Comparison of ENCODE assay signal across 9 mouse cellular contexts in the genomic region with DNA sequence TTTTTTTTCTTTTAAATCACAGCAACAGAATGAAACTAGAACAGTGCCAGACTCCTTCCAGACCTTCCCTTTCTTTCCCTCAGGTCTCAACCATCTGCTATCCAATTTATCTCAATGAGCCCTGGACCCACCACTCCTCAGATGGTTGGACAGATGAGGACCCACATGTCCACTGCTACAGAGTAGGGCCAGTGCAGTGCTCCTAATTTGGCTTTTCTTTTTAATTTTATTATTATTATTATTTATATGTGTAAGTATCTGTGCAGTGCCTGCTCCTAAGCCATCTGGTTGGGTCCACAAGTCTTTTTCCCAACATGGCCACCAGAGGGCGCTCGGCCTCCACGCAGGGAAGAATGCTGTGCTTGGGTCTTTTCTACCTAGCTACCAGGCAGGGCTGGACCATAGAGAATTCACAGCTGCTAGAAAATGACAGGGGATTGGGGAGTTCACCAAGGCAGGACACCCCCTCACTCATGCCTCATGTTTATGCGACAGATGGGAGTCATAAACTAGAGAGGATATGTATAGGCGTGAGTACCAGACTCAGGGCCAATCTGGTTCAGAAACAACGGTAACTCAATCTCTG. TPM values are rescaled to one million over a fixed set of nuclear protein-coding genes. Genes with fewer than 3 reads are reported as not detected.
A peak's percentile ranks its signal among the peaks of the same experiment; 100 is the strongest.
DNase-seq lines count a peak whose midpoint lies in the region; ATAC-seq lines count a peak whose summit lies in the region.
"Had no signal": no experiment of that assay in that cellular context is flagged by ENCODE, and none has a peak within 500 bp of the region (broad histone marks: within the 10 kb centered on the region; RNA-seq: fewer than 3 reads in every experiment).

No protein-coding gene starts in this region.

- peak; percentile 86 for ATAC-seq in hindbrain, embryonic 15.5 days (ENCODE audit: low FRiP score, low read depth)
- ATAC-seq in megakaryocyte progenitor cell, adult 5-6 weeks (replicated peaks; ENCODE audit: poor library complexity): peak; percentile 80

- no peaks in the 10 kb centered on the region for H3K9me3 ChIP-seq in hindbrain, embryonic 15.5 days
- H3K9me3 ChIP-seq: megakaryocyte, embryonic 14.5 days had no signal

- no peaks in the 10 kb centered on the region for H3K4me1 ChIP-seq in hindbrain, embryonic 15.5 days (replicated peaks)
- H3K4me1 ChIP-seq: megakaryocyte, embryonic 14.5 days had no signal

- no peak overlapping the region for H3K4me3 ChIP-seq in hindbrain, embryonic 15.5 days
- H3K4me3 ChIP-seq: megakaryocyte, embryonic 14.5 days had no signal

- no peak overlapping the region for H3K4me2 ChIP-seq in hindbrain, embryonic 15.5 days

- H3K9ac ChIP-seq in hindbrain, embryonic 15.5 days: no peak overlapping the region

- DNase-seq in T-cell, adult 2 months (ENCODE audit: low spot score): peak; percentile 59
- peak; percentile 92 to 94 for DNase-seq in cerebellum, postnatal 10 days
- DNase-seq in frontal cortex, postnatal 10 days (ENCODE audit: low spot score in 2 of 2): peak; percentile 67 to 83
- DNase-seq in left cerebral cortex, adult 11 months (ENCODE audit: low spot score): peak; percentile 65
- peak; percentile 95 for DNase-seq in right cerebral cortex, postnatal 4 days
- DNase-seq in urinary bladder, postnatal 4 days (ENCODE audit: low spot score in 2 of 2): peak; percentile 65 to 83

- peaks cover 13% of the 10 kb centered on the region for H3K27me3 ChIP-seq in hindbrain, embryonic 15.5 days

- no peak overlapping the region for H3K27ac ChIP-seq in hindbrain, embryonic 15.5 days (replicated peaks)

- no peaks in the 10 kb centered on the region for H3K36me3 ChIP-seq in hindbrain, embryonic 15.5 days

- WGBS in hindbrain, embryonic 15.5 days: 33% methylated on average over 6 of the region's 6 CpGs

RNA-seq across cellular contexts. Expression of a gene that starts 15.9 kb away (rescaled TPM):
- 1.5 and 2.0 TPM in 2 replicates for polyA plus RNA-seq in hindbrain, embryonic 15.5 days (2015; fragmentation: Nextera tagmentation; extraction: Ambion mirVana)
- not detected in 2 replicates for total RNA-seq in megakaryocyte progenitor cell, adult 5-6 weeks (2015)
- not detected in 2 replicates for total RNA-seq in megakaryocyte progenitor cell, adult 5-6 weeks (2017)
